Mouse (Mus musculus) left cerebral cortex, postnatal 4 days (tissue): ENCODE results near the gene Gm5662. TPM values are rescaled to one million over a fixed set of nuclear protein-coding genes. Genes with fewer than 3 reads are reported as not detected.
"Not testable (repeated sequence)": the region's sequence is repeated elsewhere in the genome, so short reads cannot be mapped to it uniquely, and the experiment has no call there.

Experiments used
- DNase-seq: peaks from one replicate; pipeline ENCODE4 v3.0.0-alpha.2; 2022
- intact Hi-C: fragments of 180-260 bp; cut with DNase I; formaldehyde crosslinking; loops from one replicate; pipeline ENCODE4 v1.15.1; 2025
- total RNA-seq, 2 experiments: library from RNA; stranded (reverse); gene quantifications; 2 replicates each; pipeline ENCODE4 v1.2.3; 2021

Gene Gm5662
- not detected for total RNA-seq

DNA sequence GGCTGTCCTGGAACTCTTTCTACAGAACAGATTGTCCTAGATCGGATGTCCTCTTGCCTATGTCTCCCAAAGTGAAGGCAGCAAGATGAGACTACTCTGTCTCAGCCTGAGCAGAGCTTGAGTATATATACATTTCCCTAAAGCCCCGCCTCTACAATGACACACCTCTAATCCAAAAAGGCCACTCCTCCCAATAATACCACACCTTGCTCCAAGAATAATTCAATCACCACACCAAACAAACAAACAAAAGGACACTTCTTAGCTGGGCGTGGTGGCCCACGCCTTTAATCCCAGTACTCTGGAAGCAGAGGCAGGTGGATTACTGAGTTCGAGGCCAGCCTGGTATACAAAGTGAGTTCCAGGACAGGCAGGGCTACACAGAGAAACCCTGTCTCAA lies at the start of gene Gm5662:
Gene Gm5662 (minus strand): TSS at position 101 of the 400 bp plus-strand sequence.
- intact Hi-C loops, DNase-seq: not testable (repeated sequence)

DNA sequence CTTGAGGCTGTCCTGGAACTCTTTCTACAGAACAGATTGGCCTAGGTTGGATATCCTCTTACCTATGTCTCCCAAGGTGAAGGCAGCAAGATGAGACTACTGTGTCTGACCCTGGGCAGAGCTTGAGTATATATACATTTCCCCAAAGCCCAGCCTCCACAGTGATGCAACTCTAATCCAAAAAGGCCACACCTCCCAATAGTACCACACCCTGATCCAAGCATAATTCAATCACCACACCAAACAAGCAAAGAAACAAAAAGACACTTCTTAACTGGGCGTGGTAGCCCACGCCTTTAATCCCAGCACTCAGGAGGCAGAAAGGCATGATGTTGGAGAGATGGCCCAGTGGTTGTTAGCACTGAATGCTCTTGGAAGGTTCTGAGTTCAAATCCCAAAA lies 49.6 kb upstream of the Gm5662 start, which contains the start of gene Gm5039:
Gene Gm5039 (minus strand): TSS at position 101 of the 400 bp plus-strand sequence.
- intact Hi-C loops, DNase-seq: not testable (repeated sequence)

- intact Hi-C loops, result no loop called here
- DNase-seq, result no peak
These were observed 40.3 kb upstream of the Gm5662 start for GRCm38 (mm10) chr12:88314556-88314955.

DNA sequence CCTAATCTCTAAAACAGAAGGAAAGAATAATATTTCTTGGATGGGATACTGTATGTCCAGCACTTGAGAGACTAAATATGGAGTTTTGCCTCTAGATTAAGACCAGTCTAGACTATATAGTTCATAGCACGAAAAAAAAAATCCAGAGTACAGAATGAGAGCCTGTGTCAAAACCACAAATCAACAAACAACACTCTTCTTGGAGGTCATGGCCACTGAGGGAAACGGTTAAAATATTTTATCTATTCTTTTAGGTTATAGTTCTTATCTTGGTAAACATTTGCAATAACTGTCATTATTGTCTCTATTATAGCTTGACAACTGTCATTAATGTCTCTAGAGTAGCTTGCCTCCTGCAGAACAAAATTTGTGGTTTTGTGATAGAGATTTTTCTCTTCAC lies 22.9 kb upstream of the Gm5662 start:
- intact Hi-C loops, DNase-seq: not testable (repeated sequence)

- DNase-seq, intact Hi-C loops: not testable (repeated sequence)
These were observed 18.8 kb upstream of the Gm5662 start for GRCm38 (mm10) chr12:88293082-88293481.

- intact Hi-C loops, DNase-seq: not testable (repeated sequence)
These were observed 10.9 kb upstream of the Gm5662 start for GRCm38 (mm10) chr12:88285224-88285623.

GRCm38 (mm10) chr12:88257241-88257640 lies 17.1 kb downstream of the Gm5662 start:
- intact Hi-C loops, result loop anchor here (10.0 kb wide), 1 partner anchor 362 kb away; the partner anchor contains the start of gene Gm2022
- DNase-seq, result no peak

- not testable (repeated sequence) for DNase-seq
- intact Hi-C loops, result loop anchor here (10.0 kb wide), 1 partner anchor 361 kb away; the partner anchor contains the start of gene Gm2022
These were observed 18.4 kb downstream of the Gm5662 start for GRCm38 (mm10) chr12:88255917-88256316.

DNA sequence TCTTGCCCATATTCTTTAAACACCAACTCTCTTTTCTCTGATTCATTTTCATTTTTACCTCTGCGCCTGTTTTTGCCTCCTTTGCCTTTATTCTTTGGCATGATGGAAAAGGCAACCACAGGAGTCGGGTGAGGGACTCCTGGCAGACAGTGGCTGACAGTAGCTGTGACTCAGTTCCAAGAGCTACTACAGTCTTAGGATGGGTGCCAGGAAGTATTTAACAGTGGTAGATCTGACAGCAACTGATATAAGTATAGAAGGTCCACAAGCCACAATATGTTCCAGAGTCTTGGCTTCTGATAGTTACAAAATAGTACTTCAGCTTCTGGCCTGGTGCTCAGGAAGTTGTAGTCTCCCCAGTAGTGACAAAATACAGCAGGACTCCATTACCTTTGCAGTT lies 24.3 kb downstream of the Gm5662 start, which contains the start of gene Gm8332:
Gene Gm8332 (minus strand): TSS at position 101 of the 400 bp plus-strand sequence.
- DNase-seq, result not testable (repeated sequence)
- intact Hi-C loops, result loop anchor here (10.0 kb wide), 1 partner anchor 355 kb away; the partner anchor contains the start of gene Gm2022

- intact Hi-C loops, DNase-seq: not testable (repeated sequence)
These were observed 28.5 kb downstream of the Gm5662 start for GRCm38 (mm10) chr12:88245786-88246185.

DNA sequence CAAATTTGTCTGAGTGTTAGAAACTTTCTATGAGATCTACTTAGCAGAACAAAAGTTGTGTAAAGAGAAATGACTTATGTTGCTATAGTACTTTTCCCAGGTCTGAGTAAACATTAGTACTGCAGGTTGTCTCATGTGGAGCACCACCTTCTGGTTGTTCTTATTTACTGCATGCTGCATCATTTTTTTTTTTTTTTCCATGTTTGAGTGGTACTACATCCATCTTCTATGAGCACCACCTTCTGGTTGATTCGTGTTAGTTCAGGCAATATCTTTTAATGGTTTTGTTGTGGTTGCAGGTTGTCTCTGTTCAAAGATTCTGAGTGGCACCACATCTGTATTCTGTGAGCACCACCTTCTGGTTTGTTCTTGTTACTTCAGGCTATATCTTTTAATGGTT lies 31.4 kb downstream of the Gm5662 start:
- intact Hi-C loops, DNase-seq: not testable (repeated sequence)

Other genes with a start within 250 kb of the Gm5662 start
- gene Gm2056, start 247.5 kb downstream of the Gm5662 start, total RNA-seq, result not detected
- not detected for gene Gm16368, start 190.8 kb downstream of the Gm5662 start, total RNA-seq
- not detected for gene Gm10436, start 92.4 kb downstream of the Gm5662 start, total RNA-seq
- gene Gm8332, start 24.4 kb downstream of the Gm5662 start, total RNA-seq, result not detected
- not detected for gene Gm5039, start 49.5 kb upstream of the Gm5662 start, total RNA-seq
- 10 to 100 TPM; 34.5 to 36.0 TPM for gene Adck1, start 86.1 kb upstream of the Gm5662 start, total RNA-seq